Mouse (Mus musculus) CD8-positive naive resting alpha-beta T cell, adult 57 days (primary cell): Measurements from ENCODE around the gene Vmn1r177. TPM values are rescaled to one million over a fixed set of nuclear protein-coding genes. Genes with fewer than 3 reads are reported as not detected.

ENCODE experiments used
- total RNA-seq: library from RNA; stranded (reverse); gene quantifications from one replicate; pipeline ENCODE4 v1.2.4, GENCODE M21; 2023

The Vmn1r177 gene
- total RNA-seq, result not detected

GRCm38 (mm10) chr7:23866349-23866748, at the start of gene Vmn1r177:
TSS of gene Vmn1r177 (minus strand) at chr7:23866449.

GRCm38 (mm10) chr7:23891709-23892108, 25.5 kb upstream of the Vmn1r177 start, which contains the start of gene Vmn1r178:
TSS of gene Vmn1r178 (plus strand) at chr7:23892009.

DNA sequence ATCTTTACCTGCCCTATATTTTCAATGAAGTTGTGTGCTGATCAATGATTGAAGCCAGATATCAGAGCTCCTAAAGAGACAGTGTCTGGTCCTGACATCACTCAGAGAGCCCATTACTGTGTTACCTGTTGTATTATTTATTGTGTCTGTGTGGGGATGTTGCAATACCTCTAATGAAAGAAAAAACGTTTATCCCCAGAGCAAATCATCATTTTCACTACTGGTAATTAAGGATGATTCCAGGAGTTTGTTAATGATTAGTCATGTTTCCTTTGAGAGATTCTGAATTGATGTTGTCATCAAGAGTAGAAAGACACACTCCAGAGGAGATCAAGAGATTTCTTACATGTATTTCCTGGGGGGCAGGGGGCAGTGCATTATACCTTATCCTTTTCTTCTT, 29.0 kb downstream of the Vmn1r177 start, which contains the start of gene Vmn1r176:
Gene Vmn1r176, minus strand, starts transcription at position 101 of the 400 bp plus-strand sequence.

Other genes starting within 250 kb of the Vmn1r177 start
- not detected for gene Vmn1r171, start 235.7 kb downstream of the Vmn1r177 start, total RNA-seq
- gene Vmn1r172, start 208.1 kb downstream of the Vmn1r177 start, total RNA-seq, result not detected
- gene Vmn1r173, start 165.7 kb downstream of the Vmn1r177 start, total RNA-seq, result not detected
- not detected for gene Vmn1r174, start 114.2 kb downstream of the Vmn1r177 start, total RNA-seq
- not detected for gene Vmn1r175, start 55.8 kb downstream of the Vmn1r177 start, total RNA-seq
- not detected for gene Vmn1r176, start 29.1 kb downstream of the Vmn1r177 start, total RNA-seq
- not detected for gene Vmn1r178, start 25.6 kb upstream of the Vmn1r177 start, total RNA-seq
- gene Vmn1r179, start 60.5 kb upstream of the Vmn1r177 start, total RNA-seq, result not detected
- gene Vmn1r180, start 84.2 kb upstream of the Vmn1r177 start, total RNA-seq, result not detected
- not detected for gene Vmn1r181, start 108.2 kb upstream of the Vmn1r177 start, total RNA-seq
- not detected for gene V1rd19, start 135.2 kb upstream of the Vmn1r177 start, total RNA-seq
- not detected for gene Vmn1r183, start 186.8 kb upstream of the Vmn1r177 start, total RNA-seq
- gene Zfp180, start 215.5 kb upstream of the Vmn1r177 start, total RNA-seq, result 33.2 TPM
- gene Zfp112, start 245.9 kb upstream of the Vmn1r177 start, total RNA-seq, result 4.4 TPM